11 mouse cellular contexts compared by ENCODE assay signal in the genomic region with DNA sequence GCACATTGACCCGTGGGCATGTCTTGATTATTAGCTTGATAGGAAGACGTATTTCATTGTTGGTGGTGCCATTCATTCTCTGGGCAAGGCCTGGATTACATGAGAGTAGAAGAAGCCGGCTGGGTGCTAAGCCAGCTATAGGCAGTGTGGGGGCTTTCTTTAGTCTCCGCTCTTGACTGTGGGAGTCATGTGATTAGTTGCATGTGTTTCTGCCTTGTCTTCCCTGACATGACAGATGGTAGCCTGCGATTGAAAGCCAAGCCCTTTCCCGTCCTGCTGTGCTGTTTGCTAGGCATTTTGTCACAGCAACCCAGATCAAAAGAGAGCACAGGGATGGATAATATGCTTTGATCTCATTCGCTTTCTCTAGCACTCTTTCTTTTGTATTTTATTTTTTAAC. TPM values are rescaled to one million over a fixed set of nuclear protein-coding genes. Genes with fewer than 3 reads are reported as not detected.
DNase-seq lines count a peak whose midpoint lies in the region; ATAC-seq lines count a peak whose summit lies in the region.
"Had no signal": no experiment of that assay in that cellular context is flagged by ENCODE, and none has a peak within 500 bp of the region (broad histone marks: within the 10 kb centered on the region; RNA-seq: fewer than 3 reads in every experiment).

No protein-coding gene starts in this region.

- 41% methylated on average over 7 of the region's 7 CpGs for WGBS in forebrain, embryonic 11.5 days
- WGBS in forebrain, embryonic 10.5 days, result 64% methylated on average over 7 of the region's 7 CpGs
- WGBS in forebrain, embryonic 15.5 days, result 18% methylated on average over 7 of the region's 7 CpGs
- WGBS in midbrain, embryonic 12.5 days, result 21% methylated on average over 7 of the region's 7 CpGs

- H3K27me3 ChIP-seq in forebrain, embryonic 11.5 days (ENCODE audit: control insufficient read depth, insufficient read depth, low read length), result no peaks in the 10 kb centered on the region
- H3K27me3 ChIP-seq in forebrain, embryonic 10.5 days (ENCODE audit: poor library complexity, severe bottlenecking), result peaks cover 3% of the 10 kb centered on the region
- no peaks in the 10 kb centered on the region for H3K27me3 ChIP-seq in forebrain, embryonic 15.5 days
- H3K27me3 ChIP-seq in midbrain, embryonic 12.5 days, result peaks cover 25% of the 10 kb centered on the region; the same call in 1 of the 2 replicates

- no peaks in the 10 kb centered on the region for H3K4me1 ChIP-seq in forebrain, embryonic 11.5 days (replicated peaks; ENCODE audit: control insufficient read depth, insufficient read depth, low read length)
- H3K4me1 ChIP-seq in forebrain, embryonic 10.5 days, result peaks cover 5% of the 10 kb centered on the region; the same call in 1 of the 2 replicates
- peaks cover 4% of the 10 kb centered on the region; the same call in 1 of the 2 replicates for H3K4me1 ChIP-seq in forebrain, embryonic 15.5 days
- H3K4me1 ChIP-seq in midbrain, embryonic 12.5 days, result 0 out of 2 replicates have a peak, but pooled peaks cover 5% of the 10 kb centered on the region

- no peaks in the 10 kb centered on the region for H3K9me3 ChIP-seq in forebrain, embryonic 11.5 days (ENCODE audit: control insufficient read depth, low read length)
- no peaks in the 10 kb centered on the region for H3K9me3 ChIP-seq in forebrain, embryonic 10.5 days
- H3K9me3 ChIP-seq in forebrain, embryonic 15.5 days, result no peaks in the 10 kb centered on the region
- no peaks in the 10 kb centered on the region for H3K9me3 ChIP-seq in midbrain, embryonic 12.5 days
- H3K9me3 ChIP-seq: G1E had no signal

- no peak overlapping the region for H3K9ac ChIP-seq in forebrain, embryonic 11.5 days (ENCODE audit: low read length)
- H3K9ac ChIP-seq in forebrain, embryonic 15.5 days (replicated peaks), result no peak overlapping the region
- no peak overlapping the region for H3K9ac ChIP-seq in midbrain, embryonic 12.5 days (replicated peaks)
- H3K9ac ChIP-seq: liver, embryonic 14.5 days had no signal

- H3K4me2 ChIP-seq in forebrain, embryonic 11.5 days (ENCODE audit: low read depth, low read length, severe bottlenecking), result no peak overlapping the region
- H3K4me2 ChIP-seq in forebrain, embryonic 15.5 days (replicated peaks), result no peak overlapping the region
- no peak overlapping the region for H3K4me2 ChIP-seq in midbrain, embryonic 12.5 days (replicated peaks)

- DNase-seq in forebrain, embryonic 11.5 days (ENCODE audit: low spot score), result peak; percentile 50
- DNase-seq in forebrain, embryonic 10.5 days (ENCODE audit: extremely low spot score, low spot score), result no peak
- DNase-seq in cerebellum, adult 8-10 months, result peak; percentile 68
- no peak for DNase-seq in adrenal gland, adult (ENCODE audit: inconsistent age in 2 of 2, low spot score in 1 of 2)
- DNase-seq in spleen, postnatal 4 days (ENCODE audit: low spot score in 2 of 2), result no peak
- no peak for DNase-seq in frontal cortex, postnatal 25 days (ENCODE audit: low spot score in 2 of 2)
- DNase-seq: kidney, adult 8-10 months had no signal

- H3K27ac ChIP-seq in forebrain, embryonic 11.5 days (ENCODE audit: low read depth, low read length), result no peak overlapping the region
- H3K27ac ChIP-seq in forebrain, embryonic 10.5 days, result no peak overlapping the region
- peak overlapping the region; percentile 80 for H3K27ac ChIP-seq in forebrain, embryonic 15.5 days (replicated peaks)
- H3K27ac ChIP-seq in midbrain, embryonic 12.5 days (replicated peaks), result no peak overlapping the region
- H3K27ac ChIP-seq: liver, embryonic 14.5 days had no signal

- peak; percentile 79 for ATAC-seq in forebrain, embryonic 11.5 days (replicated peaks; ENCODE audit: low FRiP score)
- ATAC-seq in forebrain, embryonic 15.5 days (replicated peaks), result peak; percentile 92
- ATAC-seq in midbrain, embryonic 12.5 days (ENCODE audit: low FRiP score, low read depth), result peak; percentile 89

- H3K36me3 ChIP-seq in forebrain, embryonic 11.5 days (ENCODE audit: control insufficient read depth, insufficient read depth, low read length), result no peaks in the 10 kb centered on the region
- no peaks in the 10 kb centered on the region for H3K36me3 ChIP-seq in forebrain, embryonic 10.5 days (replicated peaks)
- no peaks in the 10 kb centered on the region for H3K36me3 ChIP-seq in forebrain, embryonic 15.5 days
- H3K36me3 ChIP-seq in midbrain, embryonic 12.5 days, result no peaks in the 10 kb centered on the region
- H3K36me3 ChIP-seq: G1E had no signal

- no peak overlapping the region for H3K4me3 ChIP-seq in forebrain, embryonic 11.5 days (ENCODE audit: low read depth, low read length)
- H3K4me3 ChIP-seq in forebrain, embryonic 10.5 days, result no peak overlapping the region
- H3K4me3 ChIP-seq in forebrain, embryonic 15.5 days, result no peak overlapping the region
- no peak overlapping the region for H3K4me3 ChIP-seq in midbrain, embryonic 12.5 days

RNA-seq across cellular contexts. Expression of a gene that starts 32.4 kb away (rescaled TPM):
- 6.5 and 6.8 TPM in 2 replicates for polyA plus RNA-seq in forebrain, embryonic 11.5 days (2014; fragmentation: Nextera tagmentation; extraction: Ambion mirVana)
- polyA plus RNA-seq in forebrain, embryonic 10.5 days (2016; fragmentation: Nextera tagmentation; extraction: Ambion mirVana), result 5.6 and 6.1 TPM in 2 replicates
- 5.1 and 5.3 TPM in 2 replicates for polyA plus RNA-seq in forebrain, embryonic 15.5 days (2015; fragmentation: Nextera tagmentation; extraction: Ambion mirVana)
- polyA plus RNA-seq in midbrain, embryonic 12.5 days (2016; fragmentation: Nextera tagmentation; extraction: Ambion mirVana), result 10.1 and 11.0 TPM in 2 replicates
- polyA plus RNA-seq: G1E had no signal

RNA-seq across cellular contexts. Expression of a gene that starts 41.5 kb away (rescaled TPM):
- not detected in 2 replicates for polyA plus RNA-seq in forebrain, embryonic 11.5 days (2014; fragmentation: Nextera tagmentation; extraction: Ambion mirVana)
- 0.12 and 0.14 TPM in 2 replicates for polyA plus RNA-seq in forebrain, embryonic 10.5 days (2016; fragmentation: Nextera tagmentation; extraction: Ambion mirVana)
- polyA plus RNA-seq in forebrain, embryonic 15.5 days (2015; fragmentation: Nextera tagmentation; extraction: Ambion mirVana), result 0.66 and 0.67 TPM in 2 replicates
- polyA plus RNA-seq in midbrain, embryonic 12.5 days (2016; fragmentation: Nextera tagmentation; extraction: Ambion mirVana), result not detected in 2 replicates
- polyA plus RNA-seq: G1E had no signal

Comparison
In these comparisons a context has a peak if more than half of its experiments do, and no peak if none do; other contexts are left out.
1. DNase-seq: peak in forebrain, embryonic 11.5 days (single experiment) and cerebellum, adult 8-10 months (single experiment); none in forebrain, embryonic 10.5 days (single experiment), adrenal gland, adult (0 of 2), spleen, postnatal 4 days (0 of 2) and frontal cortex, postnatal 25 days (0 of 2).
2. Peak in every context shown above with its lines, with median percentiles within 50 percentile points of each other: ATAC-seq.